Mouse (Mus musculus) liver, adult 2 months (tissue): Measurements from ENCODE around the gene Gm45785. TPM values are rescaled to one million over a fixed set of nuclear protein-coding genes. Genes with fewer than 3 reads are reported as not detected.
A peak's percentile ranks its signal among the peaks of the same experiment; 100 is the strongest.

ENCODE experiments used
- DNase-seq: peaks from one replicate; pipeline ENCODE4 v3.0.0-alpha.2; 2011; ENCODE audit warnings: low read depth, low spot score; ENCODE audit errors: extremely low read depth
- H3K27ac ChIP-seq: fragments of 200-500 bp; replicated peaks from 2 replicates; pipeline ENCODE4 v1.5.1; 2012; ENCODE audit warnings: low read depth, mild to moderate bottlenecking, control low read depth, inconsistent platforms, low read length; ENCODE audit not compliant: insufficient read depth
- H3K27me3 ChIP-seq: fragments of 200-500 bp; 2 replicates; pipeline ENCODE4 v1.6.1; 2012; ENCODE audit warnings: mild to moderate bottlenecking, moderate library complexity, low read length, inconsistent platforms; ENCODE audit not compliant: control insufficient read depth, insufficient read depth
- H3K36me3 ChIP-seq: fragments of 200-500 bp; 2 replicates; pipeline ENCODE4 v1.6.1; 2012; ENCODE audit warnings: low read length, inconsistent platforms; ENCODE audit not compliant: control insufficient read depth, insufficient read depth
- H3K4me1 ChIP-seq: fragments of 200-500 bp; 2 replicates; pipeline ENCODE4 v1.6.1; 2011; ENCODE audit warnings: low read length; ENCODE audit not compliant: control insufficient read depth, insufficient read depth
- H3K4me3 ChIP-seq: fragments of 200-500 bp; 2 replicates; pipeline ENCODE4 v1.5.1; 2011; ENCODE audit warnings: low read depth, mild to moderate bottlenecking, control low read depth, low read length, moderate library complexity; ENCODE audit not compliant: insufficient read depth
- H3K79me2 ChIP-seq: fragments of 200-500 bp; 2 replicates; pipeline ENCODE4 v1.6.1; 2012; ENCODE audit warnings: inconsistent platforms, mild to moderate bottlenecking, low read length, moderate library complexity; ENCODE audit not compliant: control insufficient read depth, insufficient read depth
- H3K9ac ChIP-seq: fragments of 200-500 bp; 2 replicates; pipeline ENCODE4 v1.6.1; 2012; ENCODE audit warnings: low read depth, mild to moderate bottlenecking, control low read depth, inconsistent platforms, low read length
- CTCF ChIP-seq: fragments of 200-500 bp; IDR thresholded peaks from 2 replicates; pipeline ENCODE4 v1.5.1; 2011; ENCODE audit warnings: low read depth, low read length, control low read depth
- POLR2A ChIP-seq: fragments of 200-500 bp; IDR thresholded peaks from 2 replicates; pipeline ENCODE4 v1.6.1; 2011; ENCODE audit warnings: low read length, control low read depth; ENCODE audit not compliant: insufficient read depth; ENCODE audit errors: extremely low read depth
- WGBS: fragments of 180-500 bp; shearing (Covaris S2); methylation state at CpG from one replicate; pipeline ENCODE4 v1.1.7; 2018; 5-methylcytosine and 5-hydroxymethylcytosine counted together
- polyA plus RNA-seq: library from polyadenylated mRNA; depleted of rRNA; stranded (reverse); fragments of >200 nt; gene quantifications from 2 replicates; pipeline ENCODE4 v1.2.3, GENCODE M21; 2012
- total RNA-seq: library from RNA; depleted of rRNA; stranded (reverse); fragments of >200 nt; gene quantifications from 2 replicates; pipeline ENCODE4 v1.2.3, GENCODE M21; 2014

Gm45785 gene
- total and polyA plus RNA-seq, 2 experiments = 1.4 TPM; not detected in 1

DNA sequence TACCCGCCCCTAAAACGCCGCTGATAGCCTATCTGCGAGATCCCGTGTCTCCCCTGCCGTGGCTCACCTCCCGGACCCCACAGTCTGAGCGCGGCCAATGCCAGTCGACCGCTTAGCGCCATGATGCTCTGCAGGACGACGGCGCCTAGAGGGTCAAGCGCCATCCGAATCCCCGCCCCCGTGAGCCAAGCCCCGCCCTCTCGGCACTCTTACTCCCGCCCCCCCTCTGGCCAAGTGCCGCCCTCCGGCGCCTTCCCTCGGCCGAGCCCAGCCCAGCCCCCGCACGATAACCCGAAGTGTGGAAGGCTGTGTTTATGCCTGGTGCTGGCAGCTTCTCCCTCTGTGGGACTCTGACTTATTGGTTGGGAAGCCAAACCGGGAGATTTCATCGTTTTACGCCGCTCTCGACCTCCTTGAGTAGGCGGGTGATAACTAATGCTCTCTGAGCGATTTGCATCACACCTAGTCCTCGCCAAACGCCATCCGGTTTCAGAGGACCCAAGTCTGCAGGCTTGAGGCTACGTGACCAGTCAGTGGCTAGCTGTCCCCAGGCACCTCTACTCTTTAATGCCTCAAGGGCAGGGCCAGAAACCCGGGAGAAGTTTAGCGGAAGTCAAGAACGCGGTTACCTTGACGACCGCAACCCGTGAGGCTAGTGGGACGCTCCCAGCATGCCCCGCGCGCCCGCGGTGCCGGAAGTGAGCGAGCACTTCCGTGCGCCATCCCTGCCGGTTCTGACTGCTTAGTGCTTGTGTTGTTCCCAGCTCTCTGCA is 25.8 kb upstream of the Gm45785 start, which contains the start of the genes Psmd13 and Sirt3:
Gene Psmd13, plus strand, starts transcription at position 273 of the 773 bp plus-strand sequence.
Gene Sirt3, minus strand, starts transcription at position 614 of the 773 bp plus-strand sequence.
- Histone ChIP-seq H3K79me2 (peaks cover 24% of the 10 kb centered on the region), H3K4me3 (peak within 1 kb of the TSS; percentile 97), H3K36me3 (peaks cover 15% of the 10 kb centered on the region), H3K27me3 (no peaks in the 10 kb centered on the region), H3K4me1 (peaks cover 8% of the 10 kb centered on the region), H3K9ac (peak within 1 kb of the TSS; percentile 90), H3K27ac (peak within 1 kb of the TSS; percentile 99)
- under 1% methylated on average over 59 of the region's 59 CpGs for WGBS
- TF ChIP-seq POLR2A (peak; percentile 92), CTCF (no peak)
- DNase-seq = peak; percentile 79

DNA sequence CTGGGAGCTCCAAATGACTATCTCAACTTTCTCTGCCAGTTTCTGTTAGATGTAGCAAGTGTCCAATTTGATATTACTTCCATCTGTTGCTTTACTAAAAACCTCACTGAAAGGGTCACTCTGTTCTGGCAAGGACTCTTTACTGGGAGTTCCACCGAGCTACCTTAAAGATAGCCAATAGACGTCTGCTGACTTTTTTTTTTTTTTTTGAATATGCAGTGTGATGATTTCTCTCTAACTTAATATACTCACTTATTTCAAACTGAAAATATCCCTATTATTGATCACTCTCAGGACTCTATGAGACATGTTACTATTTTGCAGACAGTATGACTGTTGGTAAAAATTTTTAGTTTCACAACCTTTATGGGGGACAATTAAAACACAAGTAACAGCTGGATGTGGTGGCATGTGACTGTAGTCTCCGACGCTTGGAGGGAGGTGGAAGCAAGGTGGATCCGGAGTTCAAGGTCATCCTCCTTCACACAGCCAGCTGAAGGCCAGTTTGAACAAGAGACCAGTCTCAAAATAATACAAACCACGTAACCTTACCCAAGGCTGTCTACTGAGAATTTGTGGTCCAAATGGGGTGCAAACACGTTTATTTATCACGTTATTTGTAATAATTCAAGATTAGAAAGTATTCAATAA is 24.9 kb upstream of the Gm45785 start:
- Histone ChIP-seq H3K27me3 (no peaks in the 10 kb centered on the region), H3K4me3 (peak overlapping the region; percentile 97), H3K27ac (peak overlapping the region; percentile 99), H3K36me3 (peaks cover 18% of the 10 kb centered on the region), H3K4me1 (peaks cover 8% of the 10 kb centered on the region), H3K79me2 (peaks cover 27% of the 10 kb centered on the region), H3K9ac (peak overlapping the region; percentile 70)
- 4% methylated on average over 8 of the region's 8 CpGs for WGBS
- TF ChIP-seq POLR2A = no peak
- TF ChIP-seq CTCF = no peak
- DNase-seq = peak; percentile 84

GRCm38 (mm10) chr7:140880419-140880818 is 24.3 kb upstream of the Gm45785 start:
- peak overlapping the region; percentile 97; the same call in 1 of the 2 replicates for H3K4me3 ChIP-seq
- peaks cover 27% of the 10 kb centered on the region for H3K79me2 ChIP-seq
- TF ChIP-seq POLR2A (no peak), CTCF (no peak)
- H3K4me1 ChIP-seq = peaks cover 8% of the 10 kb centered on the region
- peak; percentile 99 for DNase-seq
- WGBS = 18% methylated on average over 3 of the region's 3 CpGs
- H3K27ac ChIP-seq = peak overlapping the region; percentile 99
- H3K27me3 ChIP-seq = no peaks in the 10 kb centered on the region
- H3K36me3 ChIP-seq = peaks cover 23% of the 10 kb centered on the region
- peak overlapping the region; percentile 60 for H3K9ac ChIP-seq

DNA sequence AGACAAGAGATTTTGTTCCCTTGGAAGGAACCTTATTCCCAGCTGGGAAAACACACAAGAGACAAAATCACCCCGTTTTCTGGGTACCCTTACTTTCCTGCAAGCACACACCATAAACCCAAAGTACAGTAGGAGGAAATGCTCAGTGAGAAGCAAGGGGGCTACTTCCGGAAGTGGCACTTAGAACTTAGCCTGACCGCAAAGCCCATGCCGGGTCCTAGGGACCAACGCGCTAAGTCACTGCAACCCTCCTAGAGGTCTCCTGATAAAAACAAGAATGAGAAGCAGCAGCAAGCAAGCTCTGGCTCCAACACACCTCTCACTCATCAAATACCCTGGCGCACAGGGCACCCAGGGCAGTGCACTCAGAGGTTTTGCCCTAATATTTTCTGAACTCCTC is 23.2 kb upstream of the Gm45785 start:
- TF ChIP-seq POLR2A (no peak), CTCF (no peak)
- H3K27ac ChIP-seq = peak overlapping the region; percentile 35
- WGBS = 42% methylated on average over 7 of the region's 7 CpGs

GRCm38 (mm10) chr7:140877364-140877763 is 21.2 kb upstream of the Gm45785 start:
- Histone ChIP-seq H3K27me3 (no peaks in the 10 kb centered on the region), H3K9ac (no peak overlapping the region), H3K79me2 (peaks cover 26% of the 10 kb centered on the region), H3K36me3 (peaks cover 40% of the 10 kb centered on the region), H3K27ac (no peak overlapping the region), H3K4me1 (0 out of 2 replicates have a peak, but pooled peaks cover 4% of the 10 kb centered on the region), H3K4me3 (no peak overlapping the region)
- TF ChIP-seq POLR2A = no peak
- no peak for DNase-seq
- 93% methylated on average over 6 of the region's 6 CpGs for WGBS

More for the DNA sequence above, 23.2 kb upstream of the Gm45785 start:
- Histone ChIP-seq H3K79me2 (peaks cover 29% of the 10 kb centered on the region), H3K36me3 (peaks cover 26% of the 10 kb centered on the region), H3K27me3 (no peaks in the 10 kb centered on the region), H3K9ac (peak overlapping the region; percentile 17), H3K4me1 (peaks cover 8% of the 10 kb centered on the region), H3K4me3 (peak overlapping the region; percentile 45; the same call in 1 of the 2 replicates)
- peak; percentile 53 for DNase-seq
